Mouse (Mus musculus) myocyte (in vitro differentiated cells): ENCODE measurements around the gene Kank1.

Experiments
- CEBPB ChIP-seq: IDR thresholded peaks from 2 replicates; pipeline ENCODE4 v1.6.1; 2011; ENCODE audit warnings: mild to moderate bottlenecking, moderate library complexity; ENCODE audit not compliant: poor library complexity, insufficient read depth, severe bottlenecking
- E2F4 ChIP-seq: IDR thresholded peaks from one replicate; pipeline ENCODE4 v1.6.1; 2011; ENCODE audit warnings: mild to moderate bottlenecking, control low read depth, moderate library complexity; ENCODE audit not compliant: insufficient read depth
- MAX ChIP-seq: IDR thresholded peaks from one replicate; pipeline ENCODE4 v1.6.1; 2011; ENCODE audit warnings: low read depth, mild to moderate bottlenecking, control low read depth
- MYOD1 ChIP-seq, 3 experiments: IDR thresholded peaks; one replicate each; pipeline ENCODE4 v1.6.1; 2011; ENCODE audit warnings: control low read depth in 2 of 3, low read depth in 2 of 3, mild to moderate bottlenecking in 2 of 3, moderate library complexity in 1 of 3; ENCODE audit not compliant: insufficient read length in 2 of 3, control insufficient read depth in 1 of 3
- MYOG ChIP-seq, 3 experiments: IDR thresholded peaks; one replicate each; pipeline ENCODE4 v1.6.1; 2011; ENCODE audit warnings: control low read depth in 2 of 3, low read depth in 2 of 3, mild to moderate bottlenecking in 2 of 3; ENCODE audit not compliant: insufficient read length in 2 of 3, control insufficient read depth in 1 of 3, insufficient read depth in 1 of 3
- POLR2A ChIP-seq: IDR thresholded peaks from one replicate; pipeline ENCODE4 v1.6.1; 2011; ENCODE audit warnings: low read depth, mild to moderate bottlenecking, control low read depth, moderate library complexity; ENCODE audit not compliant: insufficient read length
- POLR2AphosphoS2 ChIP-seq: IDR thresholded peaks from one replicate; pipeline ENCODE4 v1.6.1; 2011; ENCODE audit warnings: low read depth, control low read depth; ENCODE audit not compliant: insufficient read length
- REST ChIP-seq: IDR thresholded peaks from one replicate; pipeline ENCODE4 v1.6.1; 2011; ENCODE audit warnings: mild to moderate bottlenecking, control low read depth, moderate library complexity; ENCODE audit not compliant: insufficient read depth, insufficient read length
- SRF ChIP-seq: IDR thresholded peaks from one replicate; pipeline ENCODE4 v1.6.1; 2011; ENCODE audit warnings: low read depth; ENCODE audit not compliant: control insufficient read depth, insufficient read length
- TCF12 ChIP-seq: IDR thresholded peaks from one replicate; pipeline ENCODE4 v1.6.1; 2011; ENCODE audit warnings: mild to moderate bottlenecking, control low read depth; ENCODE audit not compliant: poor library complexity, insufficient read depth, severe bottlenecking
- TCF3 ChIP-seq: IDR thresholded peaks from one replicate; pipeline ENCODE4 v1.6.1; 2011; ENCODE audit warnings: low read depth, control low read depth; ENCODE audit not compliant: insufficient read length
- USF1 ChIP-seq: IDR thresholded peaks from one replicate; pipeline ENCODE4 v1.6.1; 2011; ENCODE audit warnings: low read depth, mild to moderate bottlenecking, control low read depth, moderate library complexity

DNA sequence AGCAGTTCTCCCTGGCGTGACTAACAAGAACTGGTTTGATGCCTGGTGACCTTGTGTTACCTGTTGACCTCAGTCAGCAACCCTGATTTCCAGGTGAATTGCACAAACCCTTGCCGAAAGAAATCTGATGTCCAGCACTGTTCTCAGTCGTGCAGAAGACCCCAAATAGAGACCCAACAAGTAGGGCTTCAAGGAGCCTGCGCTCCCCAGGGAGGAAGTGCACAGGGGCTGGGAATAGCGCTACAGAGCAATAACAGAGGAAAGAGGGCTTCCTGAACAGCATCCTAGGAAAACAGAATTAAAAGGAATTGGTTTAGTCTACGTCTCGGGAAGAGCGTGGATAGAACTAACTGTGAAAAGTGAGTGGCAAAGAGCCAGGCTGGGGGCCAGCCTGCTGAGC is 183.2 kb downstream of the Kank1 start:
- TF ChIP-seq POLR2A (no peak), MYOG (IDR thresholded peaks at IDR 0.05; ENCODE audit: control insufficient read depth in 1 of 3, insufficient read depth in 1 of 3, insufficient read length in 2 of 3, low read depth in 2 of 3) (no peak), REST (no peak), E2F4 (no peak), TCF3 (no peak), TCF12 (no peak), MAX (no peak), MYOD1 (IDR thresholded peaks at IDR 0.05; ENCODE audit: control insufficient read depth in 1 of 3, insufficient read length in 2 of 3, low read depth in 2 of 3) (no peak), USF1 (no peak), POLR2AphosphoS2 (no peak), CEBPB (no peak), SRF (no peak)
